Mouse (Mus musculus): ENCODE results near the gene Gm14190. TPM values are rescaled to one million over a fixed set of nuclear protein-coding genes. Genes with fewer than 3 reads are reported as not detected.
"Not testable (repeated sequence)": the region's sequence is repeated elsewhere in the genome, so short reads cannot be mapped to it uniquely, and the experiment has no call there.

The Gm14190 gene
- polyA plus RNA-seq (2016; fragmentation: Nextera tagmentation; extraction: Ambion mirVana) = not detected in 2 replicates

- ATAC-seq (ENCODE audit: insufficient number of reproducible peaks, insufficient read depth, low FRiP score, low TSS enrichment) = no peak
- Histone ChIP-seq H3K27me3 (no peaks in the 10 kb centered on the region), H3K4me1 (no peaks in the 10 kb centered on the region), H3K9ac (no peak within 1 kb of the TSS), H3K27ac (no peak within 1 kb of the TSS), H3K9me3 (no peaks in the 10 kb centered on the region), H3K4me2 (replicated peaks) (no peak within 1 kb of the TSS), H3K36me3 (no peaks in the 10 kb centered on the region), H3K4me3 (no peak within 1 kb of the TSS)
- 85% methylated on average over 1 of the region's 1 CpGs for WGBS
These were observed at the start of gene Gm14190 for GRCm38 (mm10) chr11:99690463-99690862. Gene Gm14190 (minus strand): TSS chr11:99690740.

- Histone ChIP-seq H3K4me3 (no peak within 1 kb of the TSS), H3K27ac (no peak within 1 kb of the TSS), H3K9me3 (no peaks in the 10 kb centered on the region), H3K27me3 (no peaks in the 10 kb centered on the region), H3K36me3 (no peaks in the 10 kb centered on the region), H3K9ac (no peak within 1 kb of the TSS), H3K4me2 (replicated peaks) (no peak within 1 kb of the TSS), H3K4me1 (no peaks in the 10 kb centered on the region)
- WGBS = 65% methylated on average over 2 of the region's 2 CpGs
- ATAC-seq (ENCODE audit: insufficient number of reproducible peaks, insufficient read depth, low FRiP score, low TSS enrichment) = no peak
These were observed 43.6 kb upstream of the Gm14190 start, which contains the start of gene Gm14180 for GRCm38 (mm10) chr11:99734190-99734589. Gene Gm14180 (minus strand): TSS chr11:99734290.

DNA sequence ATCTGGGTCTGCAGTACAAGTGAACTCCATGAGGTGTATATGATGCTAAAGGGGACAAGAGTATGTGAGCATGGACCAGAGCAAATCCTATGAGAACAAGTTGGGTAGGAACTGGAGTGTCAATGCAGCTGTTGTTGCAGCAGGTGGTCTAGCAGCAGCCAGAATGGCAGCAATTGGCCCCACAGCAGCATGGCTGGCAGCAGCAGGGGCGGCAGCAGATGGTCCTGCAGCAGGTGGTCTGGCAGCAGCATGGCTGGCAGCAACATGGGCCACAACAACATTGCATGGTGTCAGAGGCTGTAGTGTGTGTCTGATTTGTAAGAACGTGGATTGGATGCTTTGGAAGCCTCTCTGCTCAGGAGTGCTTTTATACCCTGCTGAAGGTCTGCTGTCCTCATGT, 33.5 kb upstream of the Gm14190 start:
- Histone ChIP-seq H3K4me2 (replicated peaks) (no peak overlapping the region), H3K36me3 (no peaks in the 10 kb centered on the region), H3K4me3 (no peak overlapping the region), H3K27me3 (no peaks in the 10 kb centered on the region), H3K9ac (no peak overlapping the region), H3K27ac (no peak overlapping the region), H3K4me1 (no peaks in the 10 kb centered on the region), H3K9me3 (no peaks in the 10 kb centered on the region)
- WGBS = 78% methylated on average over 2 of the region's 2 CpGs
- no peak for ATAC-seq (ENCODE audit: insufficient number of reproducible peaks, insufficient read depth, low FRiP score, low TSS enrichment)

- Histone ChIP-seq H3K4me1 (no peaks in the 10 kb centered on the region), H3K4me3 (no peak overlapping the region), H3K27me3 (no peaks in the 10 kb centered on the region), H3K27ac (no peak overlapping the region), H3K36me3 (no peaks in the 10 kb centered on the region), H3K9ac (no peak overlapping the region), H3K9me3 (no peaks in the 10 kb centered on the region), H3K4me2 (replicated peaks) (no peak overlapping the region)
- no peak for ATAC-seq (ENCODE audit: insufficient number of reproducible peaks, insufficient read depth, low FRiP score, low TSS enrichment)
- WGBS = 73% methylated on average over 1 of the region's 1 CpGs
These were observed 28.2 kb upstream of the Gm14190 start for GRCm38 (mm10) chr11:99718759-99719158.

DNA sequence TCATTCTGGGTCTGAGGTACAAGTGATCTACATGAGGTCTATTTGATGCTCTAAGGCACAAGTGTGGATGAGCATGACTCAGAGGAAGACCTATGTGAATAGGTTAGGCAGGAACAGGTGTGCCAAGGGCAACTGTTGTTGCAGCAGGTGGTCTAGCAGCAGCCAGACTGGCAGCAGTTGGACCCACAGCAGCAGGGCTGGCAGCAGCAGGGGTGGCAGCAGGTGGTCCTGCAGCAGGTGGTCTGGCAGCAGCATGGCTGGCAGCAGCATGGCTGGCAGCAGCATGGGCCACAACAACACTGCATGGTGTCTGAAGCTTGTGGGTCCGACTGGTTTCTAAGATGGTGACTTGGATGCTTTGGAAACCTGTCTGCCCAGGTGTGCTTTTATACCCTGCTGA, 5.3 kb downstream of the Gm14190 start:
- H3K27me3 ChIP-seq; H3K27ac ChIP-seq; H3K36me3 ChIP-seq; H3K9me3 ChIP-seq; H3K4me3 ChIP-seq; H3K4me1 ChIP-seq; H3K9ac ChIP-seq; H3K4me2 ChIP-seq (replicated peaks); ATAC-seq (ENCODE audit: insufficient number of reproducible peaks, insufficient read depth, low FRiP score, low TSS enrichment): not testable (repeated sequence)
- WGBS = 64% methylated on average over 1 of the region's 1 CpGs

DNA sequence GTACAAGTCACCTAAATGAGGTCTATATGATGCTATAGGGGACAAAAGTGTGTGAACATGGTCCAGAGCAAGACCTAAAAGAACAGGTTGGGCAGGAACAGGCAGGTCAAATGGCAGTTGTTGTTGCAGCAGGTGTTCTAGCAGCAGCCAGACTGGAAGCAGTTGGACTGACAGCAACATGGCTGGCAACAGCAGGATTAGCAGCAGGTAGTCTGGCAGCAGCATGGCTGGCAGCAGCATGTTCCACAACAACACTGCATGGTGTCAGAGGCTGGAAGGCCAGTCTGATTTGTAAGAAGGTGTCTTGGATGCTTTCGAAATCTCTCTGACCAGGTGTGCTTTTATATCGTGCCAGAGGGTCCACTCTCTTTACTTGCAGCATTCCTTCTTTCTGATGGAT, 7.1 kb downstream of the Gm14190 start:
- WGBS = 93% methylated on average over 2 of the region's 2 CpGs

DNA sequence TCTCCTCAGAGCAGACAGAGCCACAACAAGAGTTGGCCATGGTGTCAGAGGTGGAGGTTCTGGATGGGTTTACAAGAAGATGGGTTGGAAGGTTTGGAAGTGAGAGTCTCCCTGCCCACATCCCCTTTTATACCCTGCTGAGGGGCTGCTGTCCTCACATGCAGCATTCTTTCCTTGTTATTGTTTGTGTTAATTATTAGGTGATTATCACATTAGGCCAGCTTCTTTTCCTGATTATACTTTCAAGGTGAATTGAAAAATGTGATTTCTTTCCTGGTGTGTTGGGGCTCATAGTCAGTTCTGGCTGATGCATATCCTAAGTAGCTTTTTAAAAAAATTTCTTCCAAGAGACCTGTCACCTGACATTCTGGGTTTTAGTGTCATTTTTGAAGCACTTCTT, 24.7 kb downstream of the Gm14190 start, which contains the start of gene Krtap4-6:
TSS of gene Krtap4-6 (minus strand) at position 101 of the 400 bp plus-strand sequence.
- no peaks in the 10 kb centered on the region for H3K4me1 ChIP-seq
- ATAC-seq (ENCODE audit: insufficient number of reproducible peaks, insufficient read depth, low FRiP score, low TSS enrichment) = no peak
- no peak within 1 kb of the TSS for H3K4me3 ChIP-seq
- no peak within 1 kb of the TSS for H3K9ac ChIP-seq
- H3K36me3 ChIP-seq = no peaks in the 10 kb centered on the region
- no peak within 1 kb of the TSS for H3K27ac ChIP-seq
- no peak within 1 kb of the TSS for H3K4me2 ChIP-seq (replicated peaks)
- H3K9me3 ChIP-seq = 0 out of 2 replicates have a peak, but pooled peaks cover 2% of the 10 kb centered on the region
- H3K27me3 ChIP-seq = no peaks in the 10 kb centered on the region

More for the DNA sequence above, 7.1 kb downstream of the Gm14190 start:
- Histone ChIP-seq H3K9ac (no peak overlapping the region), H3K9me3 (no peaks in the 10 kb centered on the region), H3K4me1 (no peaks in the 10 kb centered on the region), H3K36me3 (no peaks in the 10 kb centered on the region), H3K4me3 (no peak overlapping the region), H3K4me2 (replicated peaks) (no peak overlapping the region), H3K27me3 (no peaks in the 10 kb centered on the region), H3K27ac (no peak overlapping the region)
- ATAC-seq (ENCODE audit: insufficient number of reproducible peaks, insufficient read depth, low FRiP score, low TSS enrichment) = no peak

DNA sequence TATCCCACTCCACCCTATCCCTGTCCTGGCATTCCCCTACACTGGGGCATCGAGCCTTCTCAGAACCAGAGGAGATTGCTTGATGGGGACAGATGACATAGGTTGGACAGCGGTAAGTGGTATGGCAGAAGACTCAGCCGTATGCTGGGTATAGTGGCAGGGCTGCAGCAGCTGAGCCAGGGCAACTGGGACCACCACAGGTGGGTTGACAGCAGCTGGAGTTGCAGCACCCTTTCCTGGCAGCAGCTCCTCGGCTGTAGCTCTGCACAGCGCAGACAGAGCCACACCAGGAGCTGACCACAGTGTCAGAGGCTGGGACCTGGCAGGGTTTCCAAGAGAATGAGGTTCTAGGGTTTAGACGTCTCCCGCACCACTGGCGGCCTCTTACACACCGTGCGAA, 27.7 kb downstream of the Gm14190 start:
- 0 out of 2 replicates have a peak, but pooled peaks cover 2% of the 10 kb centered on the region for H3K9me3 ChIP-seq
- no peak overlapping the region for H3K9ac ChIP-seq
- ATAC-seq (ENCODE audit: insufficient number of reproducible peaks, insufficient read depth, low FRiP score, low TSS enrichment) = no peak
- no peak overlapping the region for H3K4me3 ChIP-seq
- H3K4me2 ChIP-seq (replicated peaks) = no peak overlapping the region
- 85% methylated on average over 10 of the region's 10 CpGs for WGBS
- H3K36me3 ChIP-seq = no peaks in the 10 kb centered on the region
- no peak overlapping the region for H3K27ac ChIP-seq
- no peaks in the 10 kb centered on the region for H3K27me3 ChIP-seq
- no peaks in the 10 kb centered on the region for H3K4me1 ChIP-seq

DNA sequence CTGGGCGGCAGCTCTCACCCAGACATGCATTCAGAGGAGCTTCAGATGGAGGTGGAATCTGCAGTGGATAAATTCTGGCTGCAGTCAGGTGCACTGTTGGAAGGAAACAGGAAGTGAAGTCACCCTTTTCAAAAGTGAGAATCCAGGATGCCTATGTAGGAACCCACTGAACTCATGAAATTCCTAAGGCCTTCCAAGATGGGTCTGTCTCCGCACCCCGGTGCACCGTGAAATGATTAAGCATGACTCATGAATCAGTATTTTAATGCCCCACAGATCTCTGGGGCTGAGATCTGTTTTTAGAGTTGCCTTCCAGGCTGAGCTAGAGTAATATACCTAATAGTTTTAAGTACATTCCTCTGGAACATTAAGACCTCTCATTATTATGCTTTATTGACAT, 31.3 kb downstream of the Gm14190 start:
- Histone ChIP-seq H3K4me3 (no peak overlapping the region), H3K9me3 (0 out of 2 replicates have a peak, but pooled peaks cover 2% of the 10 kb centered on the region), H3K4me1 (no peaks in the 10 kb centered on the region), H3K36me3 (no peaks in the 10 kb centered on the region), H3K9ac (no peak overlapping the region), H3K27ac (no peak overlapping the region), H3K27me3 (no peaks in the 10 kb centered on the region), H3K4me2 (replicated peaks) (no peak overlapping the region)
- 77% methylated on average over 4 of the region's 4 CpGs for WGBS
- no peak for ATAC-seq (ENCODE audit: insufficient number of reproducible peaks, insufficient read depth, low FRiP score, low TSS enrichment)

GRCm38 (mm10) chr11:99658467-99659010, 32.0 kb downstream of the Gm14190 start, which contains the start of gene Gm11563:
Gene Gm11563 (minus strand): TSS chr11:99658960.
- not testable (repeated sequence) for ATAC-seq (ENCODE audit: insufficient number of reproducible peaks, insufficient read depth, low FRiP score, low TSS enrichment)

DNA sequence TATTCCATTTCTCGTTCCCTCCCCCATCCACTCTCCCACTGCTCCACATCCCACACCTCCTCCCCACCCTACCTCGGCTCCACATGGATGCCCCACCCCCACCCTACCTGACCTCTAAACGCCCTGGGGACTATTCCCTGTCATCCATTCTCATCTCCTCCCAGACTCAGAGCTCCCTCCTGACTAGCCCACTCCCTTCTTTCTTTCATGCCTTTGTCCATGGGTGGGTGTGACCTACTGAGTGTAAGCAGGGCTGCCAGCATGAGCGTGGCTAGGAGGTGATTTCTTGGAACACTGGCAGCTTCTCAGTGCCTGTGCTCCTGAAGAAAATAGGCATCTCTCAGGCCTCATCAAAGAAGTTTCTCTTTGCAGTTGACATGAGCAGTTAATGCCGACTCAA, 33.5 kb downstream of the Gm14190 start:
- Histone ChIP-seq H3K4me1 (no peaks in the 10 kb centered on the region), H3K4me3 (no peak overlapping the region), H3K4me2 (replicated peaks) (no peak overlapping the region), H3K9ac (no peak overlapping the region), H3K36me3 (no peaks in the 10 kb centered on the region), H3K27ac (no peak overlapping the region), H3K9me3 (0 out of 2 replicates have a peak, but pooled peaks cover 2% of the 10 kb centered on the region), H3K27me3 (no peaks in the 10 kb centered on the region)
- WGBS = 50% methylated on average over 5 of the region's 5 CpGs
- ATAC-seq (ENCODE audit: insufficient number of reproducible peaks, insufficient read depth, low FRiP score, low TSS enrichment) = no peak

More at GRCm38 (mm10) chr11:99658467-99659010, 32.0 kb downstream of the Gm14190 start, which contains the start of gene Gm11563:
- not testable (repeated sequence) for H3K9me3 ChIP-seq; H3K36me3 ChIP-seq; H3K9ac ChIP-seq; H3K4me3 ChIP-seq; H3K27me3 ChIP-seq; H3K27ac ChIP-seq; H3K4me2 ChIP-seq (replicated peaks); H3K4me1 ChIP-seq
- WGBS = 52% methylated on average over 10 of the region's 10 CpGs

DNA sequence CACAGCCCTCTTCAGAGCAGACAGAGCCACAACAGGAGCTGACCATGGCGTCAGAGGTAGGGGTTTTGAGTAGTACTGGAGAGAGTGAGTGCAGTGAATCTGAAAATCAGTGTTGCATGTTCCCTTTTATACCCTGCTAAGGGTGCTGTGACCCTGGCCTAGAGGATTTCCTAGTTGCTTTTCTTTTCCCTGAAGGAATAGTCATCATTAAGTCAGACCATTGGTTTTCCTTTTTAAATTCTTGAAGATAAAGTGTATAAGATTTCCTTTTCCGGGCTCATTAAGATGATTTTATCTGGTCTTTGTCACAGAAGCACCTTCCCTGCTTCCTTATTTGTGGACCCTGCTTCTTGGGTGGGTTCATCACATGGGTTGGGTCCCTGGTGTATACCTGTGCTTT, 40.4 kb downstream of the Gm14190 start, which contains the start of gene Gm11555:
TSS of gene Gm11555 (minus strand) at position 101 of the 400 bp plus-strand sequence.
- Histone ChIP-seq H3K4me2 (replicated peaks) (no peak within 1 kb of the TSS), H3K27me3 (no peaks in the 10 kb centered on the region), H3K36me3 (no peaks in the 10 kb centered on the region), H3K27ac (no peak within 1 kb of the TSS), H3K4me1 (no peaks in the 10 kb centered on the region), H3K4me3 (no peak within 1 kb of the TSS), H3K9ac (no peak within 1 kb of the TSS), H3K9me3 (no peaks in the 10 kb centered on the region)
- no peak for ATAC-seq (ENCODE audit: insufficient number of reproducible peaks, insufficient read depth, low FRiP score, low TSS enrichment)
- WGBS = 87% methylated on average over 2 of the region's 2 CpGs

All from embryonic facial prominence, embryonic 12.5 days (tissue).